Mouse (Mus musculus) gastrocnemius, adult 18-20 months (tissue): ENCODE measurements around the gene Dusp3. TPM values are rescaled to one million over a fixed set of nuclear protein-coding genes. Genes with fewer than 3 reads are reported as not detected.

Experiments used
- DNase-seq: peaks from one replicate; pipeline ENCODE4 v3.0.0; 2021; ENCODE audit warnings: low spot score
- total RNA-seq, 2 experiments: library from RNA; stranded (reverse); gene quantifications; 2 replicates each; pipeline ENCODE4 v1.2.3; 2021

The Dusp3 gene
- total RNA-seq, 2 experiments from 2014 or later = 153 to 161 TPM

DNA sequence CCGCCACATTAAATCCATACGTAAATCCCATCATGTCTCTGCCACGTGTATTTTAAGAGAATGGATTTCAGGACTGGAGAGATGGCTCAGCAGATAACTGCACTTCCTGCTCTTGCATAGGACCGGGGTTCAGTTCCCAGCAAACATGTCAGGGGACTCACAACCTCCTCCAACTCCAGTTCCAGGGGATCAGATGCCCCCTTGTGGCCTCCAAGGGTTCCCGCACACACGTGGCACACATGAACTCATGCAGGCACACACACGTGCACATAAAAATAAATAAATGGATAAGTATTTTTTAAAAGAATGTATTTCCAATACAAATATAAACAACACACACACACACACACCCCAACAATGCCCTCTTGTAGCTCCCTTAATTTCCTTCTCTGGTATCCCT, 9.9 kb downstream of the Dusp3 start:
- no peak for DNase-seq

DNA sequence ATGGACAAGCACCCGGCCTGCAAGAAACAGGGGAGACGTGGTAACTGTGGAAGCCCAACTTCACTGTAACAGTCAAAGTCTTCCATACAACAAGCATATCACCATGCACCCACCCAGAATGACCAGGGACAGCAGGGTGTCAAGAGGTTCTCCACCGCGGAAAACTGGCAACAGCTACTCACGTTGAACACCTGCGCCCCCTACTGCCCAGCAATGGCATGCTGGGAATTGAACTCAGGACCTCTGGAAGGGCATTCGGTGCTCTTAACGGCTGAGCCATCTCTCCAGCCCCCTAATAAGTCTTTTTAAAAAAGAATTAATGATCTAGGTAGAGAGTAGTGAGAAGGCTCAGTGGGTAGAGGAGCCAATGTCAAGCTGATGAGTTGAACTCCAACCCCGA, 11.9 kb downstream of the Dusp3 start:
- DNase-seq = no peak

DNA sequence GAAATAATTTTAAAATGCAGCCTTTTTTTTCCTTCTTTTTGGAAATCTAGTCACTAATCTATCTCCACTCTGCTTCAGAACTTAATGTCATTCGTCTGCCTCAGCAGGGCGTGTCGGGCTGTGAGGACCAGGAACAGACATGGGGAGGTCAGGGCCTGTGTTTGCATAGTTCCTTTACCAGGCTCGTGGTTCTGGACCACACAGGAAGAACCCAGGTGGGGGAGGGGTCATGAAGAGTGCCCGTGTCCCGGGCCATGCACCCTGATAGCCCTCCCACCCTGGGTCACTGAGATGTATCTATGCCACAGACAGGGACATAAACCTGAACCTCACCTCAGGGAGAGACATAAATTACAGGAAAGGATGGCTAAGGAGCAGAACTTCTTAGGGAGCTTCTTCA, 12.6 kb downstream of the Dusp3 start:
- DNase-seq = no peak

DNA sequence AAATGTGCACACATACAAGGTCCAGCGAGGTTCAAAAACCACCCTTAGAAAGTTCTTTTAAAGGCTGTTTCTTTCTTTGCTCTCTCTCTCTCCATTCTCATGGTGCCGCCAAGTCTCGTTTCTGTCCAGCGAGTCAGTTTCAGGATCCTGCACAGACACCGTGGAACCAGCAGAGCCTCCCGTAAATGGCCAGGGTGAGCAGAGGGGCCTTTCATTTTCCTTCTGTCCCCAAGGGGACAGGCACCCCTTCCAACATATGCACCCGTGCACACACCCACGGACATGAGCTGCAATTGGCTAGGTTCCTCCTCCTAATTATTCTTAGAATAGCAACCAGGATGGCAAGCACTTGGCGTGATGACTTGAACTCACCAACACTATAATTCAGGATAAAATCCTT, 13.3 kb downstream of the Dusp3 start:
- DNase-seq = no peak

DNA sequence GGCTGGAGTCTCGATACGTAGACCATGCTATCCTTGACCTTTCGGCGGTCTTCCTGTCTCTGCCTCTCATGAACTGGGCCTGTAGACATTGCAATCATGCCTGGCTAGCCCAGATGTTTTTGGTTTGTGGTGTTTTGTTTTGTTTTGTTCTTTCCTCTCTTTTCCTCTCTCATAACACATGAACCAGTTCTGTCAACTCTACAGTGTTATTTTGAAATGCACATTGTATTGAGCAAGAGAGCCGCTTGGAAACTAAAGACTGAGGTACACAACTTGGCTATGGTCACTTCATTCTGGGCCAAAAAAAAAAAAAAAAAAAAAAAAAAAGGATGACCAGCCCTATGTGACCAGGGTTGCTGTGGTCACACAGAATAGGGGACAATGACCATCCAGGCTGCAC, 14.2 kb downstream of the Dusp3 start:
- DNase-seq = no peak

DNA sequence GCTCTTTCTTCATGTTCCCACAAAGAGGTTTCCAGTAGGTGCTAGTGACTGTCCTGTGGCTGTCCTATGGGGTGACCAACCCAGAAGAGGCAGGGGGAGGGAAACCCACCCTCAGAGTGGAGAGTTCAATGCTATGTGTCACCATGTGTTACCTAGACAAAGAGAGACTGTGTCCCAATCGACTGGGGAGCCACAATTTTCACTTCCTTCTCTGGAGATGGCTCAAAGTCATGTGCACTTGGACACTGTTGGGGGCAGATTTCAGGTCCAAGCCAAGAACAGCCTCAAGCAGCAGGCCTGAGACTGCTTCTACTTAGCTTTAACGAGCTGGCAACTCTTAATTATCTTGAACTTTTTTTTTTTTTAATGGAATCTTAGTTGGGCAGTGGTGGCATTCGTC, 14.7 kb downstream of the Dusp3 start:
- no peak for DNase-seq

DNA sequence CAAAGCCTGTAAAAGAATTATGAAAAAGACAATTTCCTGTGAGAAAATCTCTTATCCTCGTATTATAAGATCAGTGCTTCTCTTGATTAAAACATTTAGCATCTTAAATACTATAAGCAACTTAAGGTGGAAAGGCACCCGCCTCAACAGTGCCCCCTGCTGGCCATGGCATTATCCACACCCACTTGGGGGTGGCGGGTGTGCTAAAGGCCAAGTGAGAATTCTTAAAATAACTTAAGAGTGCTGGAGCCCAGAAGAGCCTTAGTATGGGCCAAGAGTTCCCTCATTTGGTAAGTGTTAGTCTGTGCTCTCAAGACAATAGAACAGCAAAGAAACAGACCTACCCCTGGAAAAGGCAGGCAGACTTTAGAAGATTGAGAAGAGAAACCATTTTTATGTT, 15.4 kb downstream of the Dusp3 start:
- DNase-seq = peak; percentile 55

DNA sequence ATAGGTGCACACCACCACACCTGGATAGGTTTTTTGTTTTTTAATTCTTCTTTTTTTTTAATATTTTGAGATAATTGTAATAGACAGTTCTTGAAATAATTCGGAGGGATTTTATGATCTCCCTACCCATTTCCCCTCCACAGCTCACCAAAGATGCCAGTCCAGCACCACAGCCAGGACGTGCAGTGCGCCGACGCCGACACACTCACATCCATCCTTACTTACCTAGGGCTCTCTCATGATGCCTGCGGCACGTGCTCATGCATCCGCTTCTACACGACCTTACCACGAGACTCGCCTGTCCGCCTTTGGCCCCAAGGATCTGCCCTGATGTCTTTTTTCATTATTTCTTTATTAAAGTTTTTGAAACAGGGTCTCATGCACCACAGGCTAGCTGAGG, 17.0 kb downstream of the Dusp3 start:
- DNase-seq = no peak

DNA sequence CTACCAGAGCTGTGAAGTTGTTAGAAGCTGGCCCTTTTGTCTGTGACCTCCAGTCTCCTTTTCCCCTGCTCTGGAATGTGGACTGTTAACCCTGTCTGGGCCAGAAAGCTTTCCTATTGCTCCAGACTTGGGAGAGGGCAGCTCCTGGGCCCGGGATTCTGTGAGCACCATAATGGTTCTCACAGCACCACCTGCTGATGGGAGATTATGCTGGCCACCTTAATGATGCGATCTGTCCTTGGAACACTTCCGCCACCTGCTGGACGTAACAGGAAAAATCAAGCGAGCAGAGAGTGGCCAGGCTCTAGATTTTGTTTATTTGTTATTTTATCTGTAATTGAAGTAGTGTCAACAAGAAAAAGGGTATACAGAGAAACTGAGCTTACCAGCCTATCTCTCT, 18.0 kb downstream of the Dusp3 start:
- DNase-seq = peak; percentile 80

DNA sequence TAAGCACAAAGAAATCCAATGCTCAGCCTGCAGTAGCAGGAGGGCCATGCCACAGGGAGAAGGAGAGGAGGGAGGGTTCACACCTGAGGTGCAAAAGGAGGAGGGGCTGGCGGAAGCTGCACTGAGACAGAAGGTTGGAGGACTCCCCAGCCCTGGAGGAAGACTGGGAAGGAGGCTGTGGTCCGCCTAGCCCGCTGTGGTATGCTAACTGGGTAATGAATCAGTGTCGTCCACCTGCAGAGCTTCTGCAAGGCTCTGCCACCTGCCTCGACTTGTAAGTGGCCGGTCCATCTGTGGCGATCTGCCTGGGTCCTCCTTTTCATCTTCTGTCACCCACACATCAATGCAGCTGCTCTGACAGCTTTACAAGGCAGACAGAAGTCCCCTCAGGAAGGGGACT, 18.5 kb downstream of the Dusp3 start:
- no peak for DNase-seq

DNA sequence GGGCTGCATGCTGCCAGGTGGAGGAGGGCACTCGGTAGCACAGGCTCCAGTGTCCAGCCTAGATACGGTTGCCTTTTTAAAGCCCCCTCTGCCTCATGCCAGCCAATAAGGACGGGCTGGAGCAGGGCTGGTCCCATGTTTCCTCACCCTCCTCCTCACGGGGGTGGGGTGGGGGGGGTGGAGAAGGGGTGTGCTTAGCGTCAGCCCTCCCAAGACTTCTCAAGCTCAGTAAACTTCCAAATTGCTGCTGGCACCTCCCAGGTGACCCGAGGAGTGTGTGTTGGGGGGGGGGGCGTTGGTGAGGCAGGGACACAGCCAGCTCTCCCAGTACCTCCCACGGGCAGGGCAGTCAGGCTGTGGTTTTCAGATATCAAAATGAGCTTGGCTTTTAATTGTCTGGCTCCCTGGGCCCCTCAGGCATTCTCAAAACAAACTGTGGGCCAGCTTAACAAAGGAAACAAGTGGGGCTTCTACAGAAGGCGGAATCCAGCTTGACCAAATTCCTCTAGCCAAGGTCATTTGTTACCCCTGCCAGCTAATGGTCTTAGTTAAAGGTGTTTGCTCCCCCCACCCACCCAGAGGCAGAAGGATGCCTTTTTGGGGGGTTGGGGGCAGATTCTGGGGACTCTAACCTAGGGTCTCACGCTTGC, 19.7 kb downstream of the Dusp3 start, which contains the start of gene Sost:
Sost (minus strand) TSS at position 51 of the 650 bp plus-strand sequence.
- no peak for DNase-seq

DNA sequence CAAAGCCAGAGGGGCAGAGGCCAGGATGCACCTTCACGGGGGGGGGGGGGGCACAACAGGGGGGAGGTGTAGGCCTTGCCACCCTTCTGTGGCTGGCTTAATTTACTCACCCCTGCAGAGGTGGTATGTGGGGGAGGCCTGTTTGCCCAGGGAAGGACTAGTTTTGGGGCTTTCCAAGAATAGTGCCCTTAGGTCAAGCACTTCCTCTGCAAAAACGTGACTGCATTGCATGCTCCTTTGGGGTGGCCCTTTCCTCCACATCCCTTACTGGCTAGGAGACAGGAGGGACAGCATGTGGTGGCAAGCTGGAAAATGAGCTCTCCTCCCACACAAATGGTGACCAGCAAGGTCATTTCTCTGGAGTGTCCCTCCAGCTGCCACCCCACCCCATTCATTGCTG, 21.3 kb downstream of the Dusp3 start:
- DNase-seq = no peak

DNA sequence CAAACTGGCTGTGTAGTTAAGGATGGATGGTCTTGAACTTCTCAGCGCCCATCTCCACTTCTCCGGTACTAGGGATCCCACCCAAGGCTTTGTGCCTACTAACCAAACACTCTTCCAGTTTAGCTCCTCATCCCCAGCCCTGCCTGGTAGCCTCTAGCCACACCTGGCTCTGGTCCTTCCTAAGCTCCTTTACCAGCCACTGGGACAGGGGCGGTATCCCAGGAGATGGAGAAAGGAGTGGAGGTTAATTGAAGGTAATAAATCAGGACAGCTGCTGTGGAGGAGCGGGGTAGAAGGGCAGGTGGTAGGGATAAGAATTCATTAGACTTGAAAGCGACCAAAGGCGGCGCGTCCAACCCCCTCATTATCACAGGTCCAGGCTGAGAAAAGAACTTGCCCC, 22.2 kb downstream of the Dusp3 start:
- no peak for DNase-seq

DNA sequence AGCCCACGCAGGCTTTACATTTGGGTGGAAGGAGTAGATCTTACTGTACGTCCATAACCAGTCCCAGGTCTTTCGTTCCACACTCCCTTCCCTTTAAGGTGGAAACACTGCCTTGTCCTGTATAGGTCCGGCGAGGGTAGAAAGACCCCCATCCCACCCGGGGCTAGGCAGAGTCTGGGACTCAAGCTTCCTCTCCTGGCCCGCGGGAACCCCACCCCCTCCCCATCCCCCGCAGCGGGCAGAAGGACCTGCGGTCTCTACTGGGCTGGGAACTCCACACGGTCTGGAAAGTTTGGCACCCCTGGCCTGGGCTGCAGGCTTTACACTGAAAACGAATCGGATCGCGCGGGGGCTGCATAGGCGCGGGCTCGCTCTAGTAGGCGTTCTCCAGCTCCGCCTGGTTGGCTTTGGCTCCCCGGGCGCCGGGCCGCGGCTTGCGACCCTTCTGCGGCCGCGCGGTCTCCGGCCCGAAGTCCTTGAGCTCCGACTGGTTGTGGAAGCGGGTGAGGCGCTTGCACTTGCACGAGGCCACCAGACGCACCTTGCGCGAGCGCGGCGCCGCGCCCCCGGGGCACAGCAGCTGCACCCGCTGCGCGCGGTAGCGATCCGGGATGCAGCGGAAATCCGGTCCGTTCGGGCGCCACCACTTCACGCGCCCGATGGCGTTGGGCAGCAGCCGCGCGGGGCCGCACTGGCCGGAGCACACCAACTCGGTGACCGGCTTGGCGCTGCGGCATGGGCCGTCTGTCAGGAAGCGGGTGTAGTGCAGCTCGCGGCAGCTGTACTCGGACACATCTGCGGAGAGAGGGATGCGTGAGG, 23.1 kb downstream of the Dusp3 start:
- no peak for DNase-seq

DNA sequence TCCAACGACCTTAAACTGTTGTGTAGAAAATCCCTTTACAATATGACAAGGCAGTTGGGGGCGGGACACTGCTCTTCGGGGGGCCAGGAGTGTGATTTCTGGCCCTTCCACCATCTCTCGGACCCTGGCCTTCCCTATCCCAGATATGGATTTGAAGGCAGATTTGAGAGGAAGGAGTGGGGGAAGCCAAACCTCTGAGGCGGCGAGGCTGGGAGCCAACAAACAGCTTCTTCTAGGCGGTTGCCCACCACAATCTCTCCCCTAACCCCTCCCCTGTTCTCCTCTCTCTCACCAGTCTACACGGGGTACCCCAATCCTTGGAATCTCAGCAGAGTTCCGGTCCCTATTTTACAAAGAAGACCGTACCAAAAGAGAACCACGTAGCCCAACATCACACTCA, 23.8 kb downstream of the Dusp3 start:
- DNase-seq = no peak

DNA sequence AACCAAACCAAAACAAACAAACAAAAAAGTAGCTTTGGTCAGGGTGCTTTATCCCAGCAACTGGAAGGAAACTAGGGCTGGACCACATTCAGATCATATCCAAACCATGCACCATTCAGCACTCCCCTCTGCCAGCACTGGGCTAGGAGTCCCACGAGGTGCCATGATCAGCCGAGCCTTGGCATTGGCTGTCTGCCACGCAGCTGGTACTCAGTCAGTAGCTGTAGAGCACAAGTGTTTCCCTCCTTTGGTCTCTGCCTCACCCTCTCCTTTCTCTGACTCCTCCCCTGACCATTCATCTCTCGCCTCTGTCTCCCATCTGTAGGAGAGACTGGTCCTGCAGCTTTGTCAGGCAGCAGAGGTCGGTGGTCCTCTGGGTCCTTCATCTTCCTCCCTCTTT, 29.3 kb downstream of the Dusp3 start:
- no peak for DNase-seq

DNA sequence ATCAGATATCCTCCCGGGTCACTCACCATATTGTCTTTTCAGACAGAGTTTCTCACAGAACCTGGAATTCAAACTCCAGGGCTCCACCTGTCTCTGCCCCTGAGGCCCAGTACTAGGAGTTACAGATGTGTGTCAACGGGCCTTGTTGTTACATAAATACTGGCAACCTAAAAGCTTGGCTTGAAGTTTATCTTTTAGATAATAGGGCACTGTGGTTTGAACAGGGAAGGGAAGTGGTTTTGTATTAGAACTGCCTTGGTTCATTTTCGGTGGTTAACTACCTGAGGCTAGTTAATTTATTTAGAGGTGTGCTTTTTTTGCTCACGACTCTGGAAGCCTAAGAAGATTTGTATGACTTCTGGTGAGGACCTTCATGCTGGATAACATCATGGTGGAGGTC, 33.4 kb downstream of the Dusp3 start:
- DNase-seq = no peak

DNA sequence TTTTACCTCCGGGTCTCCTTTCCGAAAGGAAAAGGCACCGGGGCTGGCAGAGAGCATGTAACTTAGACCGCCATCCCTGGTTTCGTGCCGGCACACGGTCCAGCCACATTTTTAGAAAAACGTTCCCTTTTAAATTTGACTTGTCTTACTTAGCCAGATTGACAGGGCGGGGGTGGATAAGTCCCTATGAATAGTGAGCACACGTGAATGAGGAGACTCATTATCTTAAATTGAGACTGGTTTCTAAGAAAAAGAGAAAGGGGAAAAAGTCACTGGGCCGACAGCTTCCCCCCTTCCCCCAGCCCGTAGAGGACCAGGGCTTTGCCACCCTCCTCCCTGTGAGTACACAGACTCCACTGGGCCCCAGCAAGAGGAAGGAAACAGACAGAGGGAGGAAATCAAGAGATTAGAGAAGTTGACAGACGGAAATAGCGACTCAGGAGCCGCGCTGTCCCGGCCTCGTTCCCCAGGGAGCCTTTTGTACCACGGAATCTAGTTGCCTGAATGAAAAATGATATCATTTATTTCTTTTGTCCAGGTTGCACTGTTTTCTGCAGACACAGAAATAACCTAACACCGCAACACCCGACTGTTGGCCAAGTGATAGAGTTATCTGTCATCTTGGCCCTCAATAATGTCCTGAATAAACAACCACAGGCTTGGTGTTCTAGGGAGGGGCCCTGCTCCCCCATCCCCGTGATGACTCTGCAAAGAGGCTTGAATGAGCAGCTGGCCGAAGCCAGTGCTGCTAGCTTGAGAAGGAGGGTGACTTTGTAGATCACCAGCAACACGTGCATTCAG, 34.1 kb downstream of the Dusp3 start:
- no peak for DNase-seq

DNA sequence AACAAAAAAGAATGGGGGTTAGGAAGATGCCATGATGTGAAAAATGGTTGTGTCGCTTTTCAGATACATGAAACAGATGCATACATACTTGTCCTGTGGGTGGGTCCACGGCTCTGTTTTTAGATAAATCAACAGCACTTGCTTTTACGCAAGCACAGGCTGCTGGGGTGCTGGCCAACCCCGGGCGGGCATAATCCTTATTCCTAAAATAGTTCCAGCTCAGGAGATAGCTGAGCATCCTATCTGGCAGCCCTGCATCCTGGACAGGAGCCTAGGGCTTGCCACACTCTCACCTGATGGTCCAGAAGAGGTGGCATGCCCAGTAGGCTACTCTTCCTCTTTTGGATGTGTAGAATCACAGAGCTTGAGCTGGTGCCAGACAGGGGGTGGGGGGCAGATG, 36.8 kb downstream of the Dusp3 start:
- no peak for DNase-seq

DNA sequence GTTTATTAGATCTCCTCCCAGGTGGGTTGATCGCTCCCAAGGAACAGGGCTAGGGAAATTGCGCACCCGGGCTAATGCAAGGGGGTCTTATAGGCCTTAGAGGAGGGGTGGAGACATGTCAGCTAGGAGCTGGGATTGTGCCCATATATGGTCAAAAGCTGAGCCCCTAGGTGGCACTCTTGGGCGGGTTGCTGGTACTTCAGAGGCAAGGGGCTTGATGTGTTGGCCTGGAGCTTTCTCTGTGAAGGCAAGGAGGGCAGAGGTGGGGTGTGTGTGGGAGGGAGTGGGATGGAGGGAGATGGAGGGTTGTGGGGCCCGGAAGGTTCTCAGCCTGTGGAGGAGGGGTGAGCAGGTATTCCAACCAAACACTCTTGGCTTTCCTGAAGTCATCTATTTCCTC, 40.3 kb downstream of the Dusp3 start:
- DNase-seq = no peak

DNA sequence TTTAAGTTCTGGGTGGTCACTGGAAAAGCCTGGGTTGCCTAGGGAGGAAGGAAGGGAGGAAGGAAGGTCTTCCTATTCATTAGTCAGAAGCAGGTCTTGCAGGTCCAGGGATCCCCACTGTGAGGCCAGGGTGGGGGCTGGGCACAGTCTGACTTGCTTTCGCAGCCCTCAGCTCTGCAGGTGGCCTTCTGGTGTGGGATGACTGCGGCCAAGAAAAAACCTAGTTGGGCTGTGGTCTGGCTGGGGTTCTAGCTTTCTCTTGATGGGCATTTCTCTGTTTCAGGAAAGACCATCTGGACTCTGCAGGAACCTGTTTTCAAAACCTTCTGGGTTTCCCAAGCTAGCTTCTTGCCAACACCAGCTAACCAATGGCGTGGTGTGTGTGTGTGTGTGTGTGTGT, 43.8 kb downstream of the Dusp3 start:
- DNase-seq = no peak

DNA sequence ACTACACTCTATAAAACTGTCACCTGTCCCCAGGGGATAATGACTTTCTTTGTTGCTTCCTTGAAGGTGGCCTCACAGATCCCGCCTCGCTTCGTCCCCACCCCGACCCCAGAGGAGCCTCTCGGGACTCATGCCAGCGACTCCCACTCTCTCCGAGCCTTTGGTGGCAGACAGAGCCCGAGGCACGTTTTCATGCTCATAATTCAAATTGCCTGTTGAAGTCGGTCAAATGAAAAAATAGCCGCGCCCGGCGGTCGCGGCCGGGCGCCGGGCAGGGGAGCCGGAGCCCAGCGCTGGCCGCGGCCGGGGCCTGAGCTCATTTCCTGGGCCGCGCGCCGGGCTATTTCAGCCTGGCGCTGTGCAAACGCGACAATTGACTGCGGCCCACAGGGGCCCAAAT, 49.7 kb downstream of the Dusp3 start:
- DNase-seq = no peak
